Mouse (Mus musculus) layer of hippocampus, postnatal 10 days (tissue): ENCODE results near the gene Srr. TPM values are rescaled to one million over a fixed set of nuclear protein-coding genes. Genes with fewer than 3 reads are reported as not detected.

Experiments
- DNase-seq, 2 experiments: peaks; one replicate each; pipeline ENCODE4 v3.0.0; 2021; ENCODE audit warnings: low spot score in 2 of 2
- total RNA-seq, 2 experiments: library from RNA; stranded (reverse); gene quantifications; 2 replicates each; pipeline ENCODE4 v1.2.3; 2021

Gene Srr
- total RNA-seq, 2 experiments from 2014 or later: 87.4 to 104 TPM

- no peak for DNase-seq
Measured at GRCm38 (mm10) chr11:74908618-74909399, 16.9 kb downstream of the Srr start.

- DNase-seq: no peak
Measured at GRCm38 (mm10) chr11:74907850-74908249, 17.9 kb downstream of the Srr start.

GRCm38 (mm10) chr11:74902416-74902815 is 23.3 kb downstream of the Srr start:
- no peak for DNase-seq

- DNase-seq: no peak
Measured at GRCm38 (mm10) chr11:74901555-74901954, 24.2 kb downstream of the Srr start.

GRCm38 (mm10) chr11:74898517-74898827 is 27.3 kb downstream of the Srr start:
- DNase-seq: no peak

- DNase-seq: peak; percentile 87 to 90
Measured at GRCm38 (mm10) chr11:74897678-74898516, 27.9 kb downstream of the Srr start, which contains the start of gene Tsr1. Gene Tsr1, plus strand, starts transcription at chr11:74898071.

- peak; percentile 66 to 77 for DNase-seq
Measured at GRCm38 (mm10) chr11:74896901-74897677, 28.7 kb downstream of the Srr start, which contains the start of gene Sgsm2. Gene Sgsm2, minus strand, starts transcription at chr11:74897060.

- peak; percentile 64 to 72 for DNase-seq
Measured at GRCm38 (mm10) chr11:74895980-74896900, 29.5 kb downstream of the Srr start.

- DNase-seq: no peak
Measured at GRCm38 (mm10) chr11:74894619-74895018, 31.1 kb downstream of the Srr start.

GRCm38 (mm10) chr11:74883098-74883497 is 42.6 kb downstream of the Srr start:
- no peak for DNase-seq

GRCm38 (mm10) chr11:74881979-74882378 is 43.8 kb downstream of the Srr start:
- DNase-seq: peak in 1 of 2 experiments; percentile 48

GRCm38 (mm10) chr11:74880999-74881398 is 44.7 kb downstream of the Srr start:
- no peak for DNase-seq

- peak; percentile 69 to 71 for DNase-seq
Measured at GRCm38 (mm10) chr11:74876801-74877200, 48.9 kb downstream of the Srr start.

GRCm38 (mm10) chr11:74874630-74875029 is 51.1 kb downstream of the Srr start:
- DNase-seq: no peak

GRCm38 (mm10) chr11:74870991-74871622 is 54.6 kb downstream of the Srr start:
- peak; percentile 47 to 58 for DNase-seq

- DNase-seq: no peak
Measured at GRCm38 (mm10) chr11:74870544-74870943, 55.2 kb downstream of the Srr start.

GRCm38 (mm10) chr11:74869603-74870002 is 56.1 kb downstream of the Srr start:
- no peak for DNase-seq

GRCm38 (mm10) chr11:74868046-74868760 is 57.5 kb downstream of the Srr start:
- DNase-seq: no peak

- DNase-seq: peak in 1 of 2 experiments; percentile 45
Measured at GRCm38 (mm10) chr11:74867181-74867580, 58.6 kb downstream of the Srr start.
